13 mouse cellular contexts compared by ENCODE assay signal in genomic region chr7:134612175-134612633, GRCm38 (mm10). TPM values are rescaled to one million over a fixed set of nuclear protein-coding genes. Genes with fewer than 3 reads are reported as not detected.
A peak's percentile ranks its signal among the peaks of the same experiment; 100 is the strongest.
DNase-seq lines count a peak whose midpoint lies in the region; ATAC-seq and TF ChIP-seq lines count a peak whose summit lies in the region.
"Had no signal": no experiment of that assay in that cellular context is flagged by ENCODE, and none has a peak within 500 bp of the region (broad histone marks: within the 10 kb centered on the region; RNA-seq: fewer than 3 reads in every experiment).

No protein-coding gene starts in this region.

- no peaks in the 10 kb centered on the region for H3K4me1 ChIP-seq in intestine, embryonic 15.5 days (replicated peaks)
- H3K4me1 ChIP-seq in intestine, embryonic 16.5 days (ENCODE audit: control insufficient read depth, insufficient read depth, low read length) = 0 out of 2 replicates have a peak, but pooled peaks cover 5% of the 10 kb centered on the region
- H3K4me1 ChIP-seq in kidney, postnatal 0 days (replicated peaks; ENCODE audit: insufficient read depth, low read length) = peaks cover 6% of the 10 kb centered on the region
- H3K4me1 ChIP-seq in lung, adult 2 months (ENCODE audit: control insufficient read depth, insufficient read depth, low read length) = no peaks in the 10 kb centered on the region
- H3K4me1 ChIP-seq in forebrain, embryonic 13.5 days = 0 out of 2 replicates have a peak, but pooled peaks cover 4% of the 10 kb centered on the region

- H3K36me3 ChIP-seq in intestine, embryonic 15.5 days = no peaks in the 10 kb centered on the region
- H3K36me3 ChIP-seq in intestine, embryonic 16.5 days (ENCODE audit: control insufficient read depth, insufficient read depth, low read length) = no peaks in the 10 kb centered on the region
- H3K36me3 ChIP-seq in kidney, postnatal 0 days (ENCODE audit: insufficient read depth, low read length) = no peaks in the 10 kb centered on the region
- H3K36me3 ChIP-seq in forebrain, embryonic 13.5 days (ENCODE audit: poor library complexity, severe bottlenecking) = no peaks in the 10 kb centered on the region
- H3K36me3 ChIP-seq: embryonic facial prominence, embryonic 13.5 days had no signal

- intact Hi-C loops in left cerebral cortex, postnatal 25 days (cut with DNase I) = no loop called here

- H3K27ac ChIP-seq in intestine, embryonic 15.5 days = no peak overlapping the region
- no peak overlapping the region for H3K27ac ChIP-seq in intestine, embryonic 16.5 days (ENCODE audit: low read length)
- H3K27ac ChIP-seq in kidney, postnatal 0 days = no peak overlapping the region; the same call in 1 of the 2 replicates
- no peak overlapping the region for H3K27ac ChIP-seq in forebrain, embryonic 13.5 days
- H3K27ac ChIP-seq: embryonic facial prominence, embryonic 13.5 days had no signal

- no peak overlapping the region for H3K4me3 ChIP-seq in intestine, embryonic 15.5 days (replicated peaks)
- no peak overlapping the region for H3K4me3 ChIP-seq in intestine, embryonic 16.5 days (ENCODE audit: low read length)
- no peak overlapping the region for H3K4me3 ChIP-seq in kidney, postnatal 0 days (replicated peaks; ENCODE audit: low read depth, low read length)
- H3K4me3 ChIP-seq in lung, adult 2 months (replicated peaks; ENCODE audit: extremely low read depth, low read depth, low read length) = no peak overlapping the region
- no peak overlapping the region for H3K4me3 ChIP-seq in forebrain, embryonic 13.5 days
- H3K4me3 ChIP-seq: embryonic facial prominence, embryonic 13.5 days had no signal

- TF ChIP-seq CTCF in kidney, postnatal 0 days (IDR thresholded peaks at IDR 0.05; ENCODE audit: low read depth) = no peak
- no peak for TF ChIP-seq CTCF in lung, adult 2 months (IDR thresholded peaks at IDR 0.05; ENCODE audit: insufficient read depth, low read length)

- DNase-seq in cerebellum, postnatal 10 days = peak; percentile 57 to 70
- DNase-seq in kidney, postnatal 0 days (ENCODE audit: low spot score) = no peak
- DNase-seq in left cerebral cortex, postnatal 25 days (ENCODE audit: low spot score in 2 of 2) = peak; percentile 14 to 47
- DNase-seq in lung, adult 2 months = no peak
- DNase-seq in urinary bladder, postnatal 36 days (ENCODE audit: low spot score in 2 of 2) = no peak
- DNase-seq: adrenal gland, adult 8-10 months; spleen, adult 18-20 months had no signal

- no peak overlapping the region for H3K4me2 ChIP-seq in intestine, embryonic 15.5 days (replicated peaks)
- H3K4me2 ChIP-seq in intestine, embryonic 16.5 days (ENCODE audit: low read depth, low read length) = no peak overlapping the region
- no peak overlapping the region for H3K4me2 ChIP-seq in kidney, postnatal 0 days (ENCODE audit: low read length)
- no peak overlapping the region for H3K4me2 ChIP-seq in forebrain, embryonic 13.5 days
- H3K4me2 ChIP-seq: embryonic facial prominence, embryonic 13.5 days; heart, embryonic 11.5 days; lung, embryonic 14.5 days had no signal

- no peak for TF ChIP-seq POLR2A in lung, adult 2 months (IDR thresholded peaks at IDR 0.05; ENCODE audit: borderline replicate concordance, extremely low read depth, low read depth, low read length)

- no peaks in the 10 kb centered on the region for H3K9me3 ChIP-seq in intestine, embryonic 15.5 days
- H3K9me3 ChIP-seq in intestine, embryonic 16.5 days (ENCODE audit: control insufficient read depth, low read length) = no peaks in the 10 kb centered on the region
- no peaks in the 10 kb centered on the region for H3K9me3 ChIP-seq in kidney, postnatal 0 days (replicated peaks; ENCODE audit: low read length)
- no peaks in the 10 kb centered on the region for H3K9me3 ChIP-seq in forebrain, embryonic 13.5 days (replicated peaks)
- H3K9me3 ChIP-seq: embryonic facial prominence, embryonic 13.5 days had no signal

- ATAC-seq in intestine, embryonic 15.5 days = 0 out of 2 replicates have a peak, but pooled peaks have one; percentile 28
- ATAC-seq in intestine, embryonic 16.5 days = no peak
- peak; percentile 65 for ATAC-seq in kidney, postnatal 0 days (replicated peaks; ENCODE audit: low FRiP score, low read depth)
- ATAC-seq in forebrain, embryonic 13.5 days = no peak

- no peak overlapping the region for H3K9ac ChIP-seq in intestine, embryonic 15.5 days
- no peak overlapping the region for H3K9ac ChIP-seq in intestine, embryonic 16.5 days (ENCODE audit: low read depth, low read length)
- no peak overlapping the region for H3K9ac ChIP-seq in kidney, postnatal 0 days (ENCODE audit: low read depth, low read length)
- no peak overlapping the region for H3K9ac ChIP-seq in forebrain, embryonic 13.5 days
- H3K9ac ChIP-seq: embryonic facial prominence, embryonic 13.5 days; lung, embryonic 14.5 days had no signal

- H3K27me3 ChIP-seq in intestine, embryonic 15.5 days (replicated peaks) = no peaks in the 10 kb centered on the region
- no peaks in the 10 kb centered on the region for H3K27me3 ChIP-seq in intestine, embryonic 16.5 days (replicated peaks; ENCODE audit: control insufficient read depth, insufficient read depth, low read length)
- H3K27me3 ChIP-seq in kidney, postnatal 0 days (ENCODE audit: insufficient read depth, low read length) = no peaks in the 10 kb centered on the region
- H3K27me3 ChIP-seq in forebrain, embryonic 13.5 days = no peaks in the 10 kb centered on the region
- H3K27me3 ChIP-seq: embryonic facial prominence, embryonic 13.5 days had no signal

- WGBS in intestine, embryonic 15.5 days = 69% methylated on average over 4 of the region's 4 CpGs
- 59% methylated on average over 4 of the region's 4 CpGs for WGBS in intestine, embryonic 16.5 days
- 37% methylated on average over 4 of the region's 4 CpGs for WGBS in kidney, postnatal 0 days
- 56% methylated on average over 4 of the region's 4 CpGs for WGBS in lung, adult 2 months
- 84% methylated on average over 4 of the region's 4 CpGs for WGBS in forebrain, embryonic 13.5 days

RNA-seq across cellular contexts. Expression of gene Dock1, which starts 58.2 kb away (rescaled TPM):
- 26.4 and 29.5 TPM in 2 replicates for polyA plus RNA-seq in intestine, embryonic 15.5 days (2015; fragmentation: Nextera tagmentation; extraction: Ambion mirVana)
- 21.9 and 23.1 TPM in 2 replicates for polyA plus RNA-seq in intestine, embryonic 16.5 days (2015; fragmentation: Nextera tagmentation; extraction: Ambion mirVana)
- 23.9 and 27.6 TPM in 2 replicates for polyA plus RNA-seq in kidney, postnatal 0 days (2015; fragmentation: Nextera tagmentation; extraction: Ambion mirVana)
- total RNA-seq in left cerebral cortex, postnatal 25 days (2021) = 10 to 100 TPM; 20.3 to 23.0 TPM
- 13.5 and 18.7 TPM in 2 replicates for polyA plus RNA-seq in lung, adult 2 months (2012; rRNA removed)
- polyA plus RNA-seq in forebrain, embryonic 13.5 days (2015; fragmentation: Nextera tagmentation; extraction: Ambion mirVana) = 11.6 and 11.8 TPM in 2 replicates

Comparison
In these comparisons a context has a peak if more than half of its experiments do, and no peak if none do; other contexts are left out.
1. ATAC-seq: peak in intestine, embryonic 15.5 days (single experiment) and kidney, postnatal 0 days (single experiment); none in intestine, embryonic 16.5 days (single experiment) and forebrain, embryonic 13.5 days (single experiment).
2. DNase-seq: peak in cerebellum, postnatal 10 days (2 of 2) and left cerebral cortex, postnatal 25 days (2 of 2); none in kidney, postnatal 0 days (single experiment), lung, adult 2 months (single experiment) and urinary bladder, postnatal 36 days (0 of 2).